Mouse (Mus musculus): ENCODE measurements around the gene Apoa2.

DNA sequence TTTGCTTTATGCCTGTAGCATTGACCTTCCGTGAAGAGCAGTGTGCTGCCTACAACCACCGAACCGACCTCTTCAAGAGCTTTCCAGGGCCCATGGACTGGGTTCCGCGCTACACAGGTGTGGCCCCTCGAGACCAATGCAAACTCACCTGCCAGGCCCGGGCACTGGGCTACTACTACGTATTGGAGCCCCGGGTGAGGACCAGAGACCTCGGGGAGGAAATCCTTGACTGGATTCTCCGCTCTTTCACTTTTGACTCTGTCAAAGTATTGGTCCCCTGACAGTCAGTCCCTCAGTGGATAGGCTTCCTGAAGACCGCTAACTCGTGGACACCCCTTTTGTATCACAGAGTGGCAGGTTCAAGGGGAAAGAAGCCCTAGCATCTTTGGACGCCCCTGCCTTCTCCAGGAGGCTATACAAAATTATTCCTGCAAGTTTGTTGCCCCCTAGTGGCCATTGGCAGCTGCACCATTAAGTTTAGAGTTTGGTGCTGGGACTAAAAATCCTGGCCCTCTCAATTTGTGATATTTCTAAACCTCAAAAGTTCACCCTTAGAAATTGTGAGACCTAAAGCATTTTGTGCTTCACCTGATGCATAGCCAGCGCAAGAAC lies 32.2 kb downstream of the Apoa2 start:
- TF ChIP-seq CTCF (IDR thresholded peaks at IDR 0.05; ENCODE audit: control insufficient read depth, insufficient read depth, insufficient replicate concordance, low read depth, low read length) (no peak), POLR2A (IDR thresholded peaks at IDR 0.05; ENCODE audit: control insufficient read depth, low read depth, low read length) (no peak)
